Mouse (Mus musculus) embryonic facial prominence, embryonic 11.5 days (tissue): ENCODE data around the gene Asb17. TPM values are rescaled to one million over a fixed set of nuclear protein-coding genes. Genes with fewer than 3 reads are reported as not detected.

Source experiments
- ATAC-seq: fragments of 200-750 bp; cut with Nextera tagmentation; replicated peaks from 2 replicates; pipeline ENCODE4 v1.8.0; 2017; ENCODE audit warnings: low read depth; ENCODE audit not compliant: insufficient number of reproducible peaks, low FRiP score, low TSS enrichment
- DNase-seq: peaks from one replicate; pipeline ENCODE4 v3.0.0-alpha.2; 2015; ENCODE audit warnings: low spot score
- H3K27ac ChIP-seq: fragments of 300-500 bp; sonication (generic); replicated peaks from 2 replicates; pipeline ENCODE4 v1.5.1; 2014; ENCODE audit warnings: mild to moderate bottlenecking, low read depth, low read length, control low read depth
- H3K27me3 ChIP-seq: fragments of 300-500 bp; sonication (generic); 2 replicates; pipeline ENCODE4 v1.6.1; 2014; ENCODE audit warnings: mild to moderate bottlenecking, low read length, moderate library complexity, mixed read lengths; ENCODE audit not compliant: control insufficient read depth, insufficient read depth
- H3K36me3 ChIP-seq: fragments of 300-500 bp; sonication (generic); replicated peaks from 2 replicates; pipeline ENCODE4 v1.6.1; 2014; ENCODE audit warnings: low read depth, mild to moderate bottlenecking, low read length, moderate library complexity, mixed read lengths; ENCODE audit not compliant: control insufficient read depth, insufficient read depth
- H3K4me1 ChIP-seq: fragments of 300-500 bp; sonication (generic); 2 replicates; pipeline ENCODE4 v1.6.1; 2014; ENCODE audit warnings: low read length, mixed read lengths; ENCODE audit not compliant: control insufficient read depth, insufficient read depth
- H3K4me2 ChIP-seq: fragments of 300-500 bp; sonication (generic); 2 replicates; pipeline ENCODE4 v1.6.1; 2014; ENCODE audit warnings: low read depth, mild to moderate bottlenecking, control low read depth, low read length, moderate library complexity
- H3K4me3 ChIP-seq: fragments of 300-500 bp; sonication (generic); 2 replicates; pipeline ENCODE4 v1.5.1; 2014; ENCODE audit warnings: low read depth, low read length, control low read depth
- H3K9ac ChIP-seq: fragments of 300-500 bp; sonication (generic); replicated peaks from 2 replicates; pipeline ENCODE4 v1.6.1; 2014; ENCODE audit warnings: mild to moderate bottlenecking, control low read depth, low read length
- H3K9me3 ChIP-seq: fragments of 300-500 bp; sonication (generic); replicated peaks from 2 replicates; pipeline ENCODE4 v1.6.1; 2016; ENCODE audit warnings: mild to moderate bottlenecking, low read length, inconsistent platforms, mixed read lengths; ENCODE audit not compliant: control insufficient read depth
- WGBS: fragments of 180-500 bp; shearing (Covaris S2); extraction: QIAGEN DNeasy Blood & Tissue Kit; methylation state at CpG from one replicate; pipeline ENCODE4 v1.1.7; 2014; 5-methylcytosine and 5-hydroxymethylcytosine counted together
- polyA plus RNA-seq: library from polyadenylated mRNA; unstranded; fragments of >200 nt; fragmentation: Nextera tagmentation; extraction: Ambion mirVana; gene quantifications from 2 replicates; pipeline ENCODE4 v1.2.1, GENCODE M21; 2014

The Asb17 gene
- polyA plus RNA-seq: 0.34 TPM in 1 of 2 replicates, not detected in the other

DNA sequence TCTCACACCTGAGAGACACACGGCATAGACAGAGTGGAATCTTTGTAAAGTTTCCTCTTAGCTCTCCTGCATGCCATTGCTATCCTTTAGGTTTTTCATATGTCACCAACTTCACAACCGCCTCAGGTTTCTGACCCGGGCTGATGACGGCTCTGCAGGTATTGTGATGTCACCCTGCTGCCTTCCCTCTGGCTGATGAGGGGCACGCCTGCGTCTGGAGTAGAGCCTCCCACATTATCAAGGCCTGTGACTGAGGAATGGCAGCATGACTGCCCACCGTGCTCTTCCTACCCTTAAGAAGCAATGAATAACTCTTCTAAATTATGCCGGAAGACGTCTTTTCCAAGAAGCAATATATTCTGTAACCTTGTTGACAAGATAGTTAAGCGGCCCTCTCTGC is at the start of gene Asb17:
Asb17 (plus strand) TSS at position 180 of the 400 bp plus-strand sequence.
- DNase-seq (no peak), ATAC-seq (no peak)
- H3K4me3 ChIP-seq: no peak within 1 kb of the TSS
- H3K27me3 ChIP-seq: no peaks in the 10 kb centered on the region
- no peak within 1 kb of the TSS for H3K4me2 ChIP-seq
- H3K36me3 ChIP-seq: no peaks in the 10 kb centered on the region
- no peaks in the 10 kb centered on the region for H3K4me1 ChIP-seq
- no peak within 1 kb of the TSS for H3K9ac ChIP-seq
- 88% methylated on average over 10 of the region's 10 CpGs for WGBS
- no peaks in the 10 kb centered on the region for H3K9me3 ChIP-seq
- H3K27ac ChIP-seq: no peak within 1 kb of the TSS

DNA sequence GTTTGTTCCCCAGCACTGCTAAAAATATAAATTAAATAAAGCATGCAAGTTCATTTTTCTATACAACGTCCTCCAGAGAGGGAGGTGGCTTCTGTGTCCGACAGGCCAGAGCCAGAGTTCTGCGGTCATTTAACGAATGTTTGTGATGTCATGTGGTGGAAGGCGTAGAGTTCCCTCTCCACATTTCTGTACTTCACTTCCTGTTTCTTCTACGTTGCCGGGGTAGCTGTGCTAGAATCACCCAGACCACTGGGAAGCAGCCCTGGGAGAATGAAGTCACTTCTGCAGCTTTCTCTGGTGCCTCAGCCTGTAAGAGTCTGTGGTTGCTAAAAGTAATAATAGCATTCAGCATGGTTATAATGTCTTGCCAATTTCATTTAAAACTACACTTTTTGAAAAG is 46.4 kb upstream of the Asb17 start:
- DNase-seq (no peak), ATAC-seq (no peak)
- Histone ChIP-seq H3K27ac (no peak overlapping the region), H3K27me3 (no peaks in the 10 kb centered on the region; the same call in 1 of the 2 replicates), H3K4me1 (no peaks in the 10 kb centered on the region), H3K36me3 (no peaks in the 10 kb centered on the region), H3K9ac (no peak overlapping the region), H3K4me2 (no peak overlapping the region), H3K4me3 (no peak overlapping the region), H3K9me3 (no peaks in the 10 kb centered on the region)
- WGBS: 67% methylated on average over 7 of the region's 7 CpGs

DNA sequence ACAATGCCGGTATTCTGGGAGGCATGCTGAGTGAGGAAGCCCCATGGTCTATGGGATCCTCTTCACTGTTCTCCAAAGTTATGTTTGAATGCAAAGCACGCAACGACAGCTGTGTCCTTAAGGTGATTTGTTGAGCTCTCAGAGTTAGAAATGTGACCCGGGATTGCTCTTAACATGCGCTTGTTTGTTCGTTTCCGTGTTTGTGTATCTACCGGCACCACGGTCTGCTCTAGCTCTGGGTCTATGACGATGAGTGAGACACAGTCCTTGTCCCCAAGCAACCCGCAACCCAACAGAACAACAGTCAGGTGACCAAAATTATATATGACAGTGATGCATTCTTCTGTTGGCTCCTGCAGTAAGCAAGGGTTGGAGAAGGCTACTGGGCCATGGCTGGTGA is 44.4 kb upstream of the Asb17 start:
- H3K9me3 ChIP-seq: no peaks in the 10 kb centered on the region
- ATAC-seq: no peak
- H3K4me1 ChIP-seq: no peaks in the 10 kb centered on the region
- no peak overlapping the region for H3K4me3 ChIP-seq
- H3K36me3 ChIP-seq: no peaks in the 10 kb centered on the region
- 94% methylated on average over 11 of the region's 11 CpGs for WGBS
- no peak overlapping the region for H3K9ac ChIP-seq
- no peak for DNase-seq
- H3K4me2 ChIP-seq: no peak overlapping the region
- no peaks in the 10 kb centered on the region; the same call in 1 of the 2 replicates for H3K27me3 ChIP-seq
- no peak overlapping the region for H3K27ac ChIP-seq

GRCm38 (mm10) chr3:153800690-153801089 is 43.3 kb upstream of the Asb17 start:
- H3K27ac ChIP-seq: no peak overlapping the region
- no peaks in the 10 kb centered on the region for H3K9me3 ChIP-seq
- H3K4me2 ChIP-seq: no peak overlapping the region
- H3K27me3 ChIP-seq: no peaks in the 10 kb centered on the region
- no peak for ATAC-seq
- H3K4me3 ChIP-seq: no peak overlapping the region
- H3K36me3 ChIP-seq: no peaks in the 10 kb centered on the region
- WGBS: 78% methylated on average over 5 of the region's 5 CpGs
- DNase-seq: no peak
- no peak overlapping the region for H3K9ac ChIP-seq
- H3K4me1 ChIP-seq: no peaks in the 10 kb centered on the region

GRCm38 (mm10) chr3:153801541-153801940 is 42.5 kb upstream of the Asb17 start:
- no peaks in the 10 kb centered on the region for H3K36me3 ChIP-seq
- ATAC-seq (no peak), DNase-seq (no peak)
- no peak overlapping the region for H3K9ac ChIP-seq
- 84% methylated on average over 6 of the region's 6 CpGs for WGBS
- no peaks in the 10 kb centered on the region for H3K9me3 ChIP-seq
- no peaks in the 10 kb centered on the region for H3K27me3 ChIP-seq
- no peak overlapping the region for H3K27ac ChIP-seq
- H3K4me1 ChIP-seq: no peaks in the 10 kb centered on the region
- H3K4me2 ChIP-seq: no peak overlapping the region
- no peak overlapping the region for H3K4me3 ChIP-seq

DNA sequence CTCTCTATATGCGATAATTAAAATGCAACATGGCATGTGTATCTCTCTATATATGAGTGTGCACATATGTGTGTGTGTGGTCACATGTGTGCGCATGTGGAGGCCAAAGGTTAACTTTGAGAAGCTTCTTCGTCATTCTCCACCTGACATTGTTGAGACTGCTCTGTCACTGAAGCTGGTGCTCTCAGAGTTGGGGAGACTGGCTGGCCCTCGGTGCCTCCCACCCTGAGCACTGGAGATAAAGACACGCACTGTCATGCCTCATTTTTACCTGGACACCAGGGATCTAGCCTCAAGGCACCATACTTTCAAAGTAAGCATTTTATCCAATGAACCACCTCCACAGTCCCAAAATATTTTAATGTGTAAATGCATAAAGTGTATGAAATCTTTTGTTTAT is 41.4 kb upstream of the Asb17 start:
- Histone ChIP-seq H3K9ac (no peak overlapping the region), H3K27ac (no peak overlapping the region), H3K27me3 (no peaks in the 10 kb centered on the region), H3K36me3 (no peaks in the 10 kb centered on the region), H3K9me3 (no peaks in the 10 kb centered on the region), H3K4me3 (no peak overlapping the region), H3K4me2 (no peak overlapping the region), H3K4me1 (no peaks in the 10 kb centered on the region)
- WGBS: 87% methylated on average over 5 of the region's 5 CpGs
- no peak for DNase-seq
- ATAC-seq: no peak

DNA sequence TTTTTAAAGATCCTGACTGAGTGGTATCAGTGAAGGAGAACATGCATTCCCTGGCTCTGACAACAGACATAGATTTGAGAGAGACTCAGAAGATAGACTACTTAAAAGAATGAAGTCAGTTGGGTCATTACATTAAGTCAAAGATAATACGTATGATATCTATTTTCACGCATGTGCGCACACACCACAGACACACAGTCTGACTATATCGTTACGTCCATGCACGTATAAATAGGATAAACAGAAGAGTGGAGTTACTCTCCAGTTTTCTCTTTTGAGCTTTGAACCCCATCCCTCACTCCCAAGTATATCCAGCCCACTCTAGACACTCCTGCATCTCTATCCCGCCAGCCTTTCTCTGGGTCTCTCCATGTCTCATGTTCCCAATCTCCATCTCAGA is 40.0 kb upstream of the Asb17 start:
- Histone ChIP-seq H3K27me3 (no peaks in the 10 kb centered on the region), H3K27ac (no peak overlapping the region), H3K9ac (no peak overlapping the region), H3K4me1 (no peaks in the 10 kb centered on the region), H3K36me3 (no peaks in the 10 kb centered on the region), H3K9me3 (no peaks in the 10 kb centered on the region), H3K4me3 (no peak overlapping the region), H3K4me2 (no peak overlapping the region)
- 93% methylated on average over 7 of the region's 7 CpGs for WGBS
- ATAC-seq (no peak), DNase-seq (no peak)

- no peak overlapping the region for H3K9ac ChIP-seq
- peak; percentile 81 for ATAC-seq
- WGBS: 40% methylated on average over 14 of the region's 14 CpGs
- no peak overlapping the region for H3K27ac ChIP-seq
- H3K4me1 ChIP-seq: no peaks in the 10 kb centered on the region
- no peaks in the 10 kb centered on the region for H3K9me3 ChIP-seq
- H3K4me2 ChIP-seq: no peak overlapping the region
- peak; percentile 99 for DNase-seq
- H3K36me3 ChIP-seq: no peaks in the 10 kb centered on the region
- no peaks in the 10 kb centered on the region for H3K27me3 ChIP-seq
- no peak overlapping the region for H3K4me3 ChIP-seq
These were observed 37.8 kb upstream of the Asb17 start for GRCm38 (mm10) chr3:153806077-153806772.
